Mouse (Mus musculus) thymus, adult 18-20 months (tissue): Measurements from ENCODE around the gene Rbm19.
A peak's percentile ranks its signal among the peaks of the same experiment; 100 is the strongest.

Experiments
- DNase-seq, 2 experiments: peaks; one replicate each; pipeline ENCODE4 v3.0.0; 2022; ENCODE audit warnings: mixed read lengths in 2 of 2

Rbm19 gene

GRCm38 (mm10) chr5:120135823-120136222, 19.6 kb downstream of the Rbm19 start:
- no peak for DNase-seq

GRCm38 (mm10) chr5:120136236-120136675, 20.0 kb downstream of the Rbm19 start:
- no peak for DNase-seq

- no peak for DNase-seq
These were observed 20.8 kb downstream of the Rbm19 start for GRCm38 (mm10) chr5:120137038-120137437.

- no peak for DNase-seq
These were observed 21.6 kb downstream of the Rbm19 start for GRCm38 (mm10) chr5:120137846-120138245.

GRCm38 (mm10) chr5:120138406-120138805, 22.1 kb downstream of the Rbm19 start:
- DNase-seq, result no peak

- DNase-seq, result peak; percentile 58 to 68
These were observed 23.0 kb downstream of the Rbm19 start for GRCm38 (mm10) chr5:120139224-120139623.

GRCm38 (mm10) chr5:120143941-120144340, 27.7 kb downstream of the Rbm19 start:
- no peak for DNase-seq

- DNase-seq, result no peak
These were observed 29.2 kb downstream of the Rbm19 start for GRCm38 (mm10) chr5:120145371-120146050.

GRCm38 (mm10) chr5:120146051-120146385, 29.8 kb downstream of the Rbm19 start:
- no peak for DNase-seq

- DNase-seq, result no peak
These were observed 30.6 kb downstream of the Rbm19 start for GRCm38 (mm10) chr5:120146909-120147308.

- DNase-seq, result no peak
These were observed 32.0 kb downstream of the Rbm19 start for GRCm38 (mm10) chr5:120148246-120148645.

- DNase-seq, result no peak
These were observed 34.9 kb downstream of the Rbm19 start for GRCm38 (mm10) chr5:120151145-120151544.

- no peak for DNase-seq
These were observed 36.9 kb downstream of the Rbm19 start for GRCm38 (mm10) chr5:120153140-120153539.

GRCm38 (mm10) chr5:120155672-120156071, 39.4 kb downstream of the Rbm19 start:
- no peak for DNase-seq

GRCm38 (mm10) chr5:120156166-120156909, 40.1 kb downstream of the Rbm19 start:
- DNase-seq, result no peak

GRCm38 (mm10) chr5:120157115-120157514, 40.9 kb downstream of the Rbm19 start:
- DNase-seq, result no peak

GRCm38 (mm10) chr5:120158476-120158875, 42.2 kb downstream of the Rbm19 start:
- no peak for DNase-seq

GRCm38 (mm10) chr5:120160923-120161658, 44.8 kb downstream of the Rbm19 start:
- no peak for DNase-seq

- no peak for DNase-seq
These were observed 46.4 kb downstream of the Rbm19 start for GRCm38 (mm10) chr5:120162689-120163088.

GRCm38 (mm10) chr5:120163428-120163827, 47.2 kb downstream of the Rbm19 start:
- DNase-seq, result no peak

GRCm38 (mm10) chr5:120164450-120164849, 48.2 kb downstream of the Rbm19 start:
- DNase-seq, result no peak

- no peak for DNase-seq
These were observed 49.0 kb downstream of the Rbm19 start for GRCm38 (mm10) chr5:120165061-120165942.
